Mouse (Mus musculus): Measurements from ENCODE around the gene Ucma.
A peak's percentile ranks its signal among the peaks of the same experiment; 100 is the strongest.

Gene Ucma

GRCm38 (mm10) chr2:5001266-5001665 lies 25.3 kb downstream of the Ucma start:
- DNase-seq (ENCODE audit: low spot score in 2 of 2): no peak

- DNase-seq (ENCODE audit: low spot score in 2 of 2): no peak
Measured at GRCm38 (mm10) chr2:5007107-5007506, 31.2 kb downstream of the Ucma start.

DNA sequence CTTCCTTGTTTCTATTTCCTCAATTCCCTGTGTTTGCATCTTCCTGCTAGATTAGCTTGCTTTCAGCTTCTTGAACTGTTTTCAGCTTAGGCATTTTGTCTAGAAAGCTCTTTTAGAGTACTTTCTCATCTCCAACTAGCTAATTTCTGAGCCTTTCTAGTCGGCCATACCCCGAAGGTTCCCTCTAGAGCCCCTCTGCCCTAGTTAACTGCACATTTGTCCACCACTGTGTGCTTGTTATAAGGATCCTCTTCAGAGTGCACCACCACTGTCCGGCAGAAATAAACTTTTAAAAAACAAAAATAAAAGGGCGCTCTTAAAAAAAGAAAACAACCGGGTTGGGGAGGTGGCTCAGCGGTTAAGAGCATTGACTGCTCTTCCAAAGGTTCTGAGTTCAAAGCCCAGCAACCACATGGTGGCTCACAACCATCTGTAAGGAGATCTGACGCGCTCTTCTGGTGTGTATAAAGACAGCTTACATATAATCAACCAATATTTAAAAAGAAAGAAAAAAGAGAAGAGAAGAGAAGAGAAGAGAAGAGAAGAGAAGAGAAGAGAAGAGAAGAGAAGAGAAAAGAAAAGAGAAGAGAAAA lies 36.1 kb downstream of the Ucma start:
- DNase-seq (ENCODE audit: low spot score in 2 of 2): peak in 1 of 2 experiments; percentile 18

- DNase-seq (ENCODE audit: low spot score in 2 of 2): peak; percentile 86 to 94
Measured at GRCm38 (mm10) chr2:5012491-5013324, 36.8 kb downstream of the Ucma start, which contains the start of gene Mcm10. Gene Mcm10 (minus strand): TSS chr2:5012791.

- peak in 1 of 2 experiments; percentile 32 for DNase-seq (ENCODE audit: low spot score in 2 of 2)
Measured at GRCm38 (mm10) chr2:5014616-5015015, 38.7 kb downstream of the Ucma start.

- no peak for DNase-seq (ENCODE audit: low spot score in 2 of 2)
Measured at GRCm38 (mm10) chr2:5015527-5015926, 39.6 kb downstream of the Ucma start.

- no peak for DNase-seq (ENCODE audit: low spot score in 2 of 2)
Measured at GRCm38 (mm10) chr2:5016922-5017321, 41.0 kb downstream of the Ucma start.

- DNase-seq (ENCODE audit: low spot score in 2 of 2): no peak
Measured at GRCm38 (mm10) chr2:5019708-5020107, 43.8 kb downstream of the Ucma start.

- DNase-seq (ENCODE audit: low spot score in 2 of 2): no peak
Measured at GRCm38 (mm10) chr2:5023275-5023674, 47.4 kb downstream of the Ucma start.

DNA sequence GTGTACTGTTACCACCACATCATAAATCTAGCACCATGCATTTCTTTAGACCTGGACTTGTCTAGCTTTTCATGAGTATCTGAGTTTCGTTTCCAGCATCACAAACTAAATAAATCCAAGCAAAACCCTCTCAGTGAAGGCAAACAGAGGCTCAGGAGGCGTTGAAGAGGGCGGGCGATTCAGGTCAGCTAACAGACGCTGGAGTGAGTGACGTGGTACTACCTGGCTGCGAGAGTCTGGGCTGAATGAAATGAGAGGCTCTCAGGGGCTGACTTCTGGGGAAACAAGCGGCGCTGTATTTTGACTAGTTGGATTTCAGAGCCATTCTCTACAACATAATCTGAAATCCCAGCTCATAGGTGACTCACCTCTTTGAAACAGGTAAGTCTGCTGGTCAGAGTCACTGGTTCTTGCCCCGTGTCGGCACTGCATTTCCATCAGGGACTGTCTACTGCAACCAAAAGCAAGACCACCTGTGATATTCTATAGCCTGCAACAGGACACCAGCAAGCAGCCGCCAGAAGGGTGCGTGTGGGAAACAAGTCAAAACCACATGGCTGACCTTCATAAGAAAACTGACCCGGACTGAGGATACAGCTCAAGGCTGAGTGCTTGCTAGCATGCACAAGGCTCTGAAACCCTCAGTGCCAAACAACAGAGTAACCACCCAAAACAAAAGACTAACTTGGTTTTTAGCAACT lies 47.9 kb downstream of the Ucma start:
- DNase-seq (ENCODE audit: low spot score in 2 of 2): no peak

GRCm38 (mm10) chr2:5025162-5025733 lies 49.3 kb downstream of the Ucma start:
- DNase-seq (ENCODE audit: low spot score in 2 of 2): peak in 1 of 2 experiments; percentile 49

DNA sequence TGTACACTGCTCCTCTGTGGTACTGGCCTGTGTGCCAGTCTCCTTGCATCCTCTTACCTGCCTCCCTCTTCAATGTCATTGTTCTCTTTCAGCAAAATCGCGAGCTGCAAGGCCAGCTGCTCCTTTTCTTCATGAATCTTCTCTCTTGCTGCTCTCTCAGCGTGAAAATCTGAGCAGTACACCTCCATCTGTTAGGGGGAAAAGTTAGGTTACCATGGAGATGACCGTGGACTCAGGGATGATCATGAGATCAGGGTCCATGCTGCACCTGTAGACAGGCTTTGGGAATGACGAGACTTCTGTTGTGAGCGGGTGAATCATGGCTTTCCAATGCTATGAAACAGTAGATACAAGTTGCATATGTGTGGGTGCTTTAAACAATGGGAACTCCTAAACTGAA lies 51.1 kb downstream of the Ucma start:
- DNase-seq (ENCODE audit: low spot score in 2 of 2): no peak

DNA sequence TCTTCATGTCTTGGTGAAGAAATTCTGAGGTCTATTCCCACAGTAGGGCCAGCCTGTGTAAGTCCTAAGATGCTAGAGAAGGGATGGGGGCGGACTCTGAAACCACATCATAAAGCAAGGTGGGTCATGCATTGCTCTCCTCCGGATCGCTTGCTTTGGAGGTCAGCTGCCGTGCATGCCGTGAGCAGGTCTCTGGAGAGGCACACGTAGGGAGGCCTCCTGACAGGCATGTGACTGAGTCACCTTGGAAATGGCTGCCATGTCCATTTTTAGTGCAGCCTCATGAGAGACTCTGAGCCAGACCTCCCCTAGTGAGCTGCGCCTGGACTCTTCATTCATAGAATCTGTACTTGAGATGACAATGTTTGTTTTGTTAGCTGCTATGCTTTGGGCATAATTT lies 52.1 kb downstream of the Ucma start:
- DNase-seq (ENCODE audit: low spot score in 2 of 2): no peak

- no peak for DNase-seq (ENCODE audit: low spot score in 2 of 2)
Measured at GRCm38 (mm10) chr2:5029808-5030207, 53.9 kb downstream of the Ucma start.

DNA sequence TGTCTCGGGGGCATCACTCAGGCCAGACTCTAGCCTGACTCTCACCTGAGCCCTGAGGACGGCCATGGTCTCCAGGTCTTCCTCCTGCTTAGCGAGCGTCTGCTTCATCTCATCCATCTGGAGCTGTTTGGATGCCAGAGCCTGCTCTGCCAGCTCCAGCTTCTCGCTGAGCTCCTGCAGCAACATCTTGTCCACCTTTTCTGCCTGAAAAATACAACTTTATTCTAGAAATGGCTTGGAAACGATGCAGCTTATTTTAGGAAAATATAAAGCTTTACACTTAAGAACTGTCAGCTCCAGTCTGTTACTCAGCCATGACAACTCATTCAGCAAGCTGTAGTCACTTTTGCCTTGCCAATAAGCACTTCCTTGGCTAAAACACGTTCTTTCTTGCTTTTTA lies 55.3 kb downstream of the Ucma start:
- DNase-seq (ENCODE audit: low spot score in 2 of 2): no peak

GRCm38 (mm10) chr2:5032665-5033064 lies 56.7 kb downstream of the Ucma start:
- no peak for DNase-seq (ENCODE audit: low spot score in 2 of 2)

DNA sequence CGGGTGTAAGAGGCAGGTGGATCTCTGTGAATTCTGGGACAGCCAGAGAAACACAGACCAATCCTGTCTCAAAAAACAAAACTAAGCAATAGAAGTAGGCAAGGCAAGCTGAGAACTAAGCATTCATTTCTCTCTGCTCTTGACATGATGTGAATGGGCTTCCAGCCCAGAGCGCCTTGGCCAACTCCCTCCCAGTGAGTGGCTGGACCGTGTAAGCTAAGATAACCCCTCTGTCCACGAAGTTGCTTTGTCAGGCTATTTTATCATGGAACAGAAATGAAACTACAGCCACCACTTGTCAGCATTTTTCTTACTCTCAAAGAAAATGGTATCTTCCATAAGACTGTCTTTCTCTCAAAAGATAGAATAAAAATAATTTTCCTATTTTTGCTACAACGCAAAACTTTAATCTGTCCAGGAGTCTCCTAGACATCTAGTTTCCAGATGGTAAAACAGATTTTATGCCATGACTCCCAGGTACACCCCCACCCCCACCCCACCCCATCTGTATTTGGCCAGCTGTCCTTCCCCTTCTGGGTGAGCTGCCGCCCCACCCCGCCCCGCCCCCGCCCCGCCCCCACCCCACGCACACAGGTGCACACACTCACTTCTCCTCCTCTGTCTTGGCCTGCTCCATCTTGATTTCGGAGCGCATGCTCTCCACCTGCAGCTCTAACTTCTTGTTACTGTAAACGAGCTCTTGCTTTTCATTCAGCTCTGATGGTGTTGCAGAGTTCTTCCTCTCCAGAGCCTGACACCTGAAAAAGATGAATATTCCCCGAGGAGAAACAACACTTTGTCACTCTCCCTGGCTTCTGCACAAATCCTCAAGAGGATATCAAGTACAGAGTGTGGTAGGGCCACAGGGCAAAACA lies 57.9 kb downstream of the Ucma start:
- no peak for DNase-seq (ENCODE audit: low spot score in 2 of 2)

GRCm38 (mm10) chr2:5034801-5035200 lies 58.9 kb downstream of the Ucma start:
- no peak for DNase-seq (ENCODE audit: low spot score in 2 of 2)

- DNase-seq (ENCODE audit: low spot score in 2 of 2): no peak
Measured at GRCm38 (mm10) chr2:5035241-5035640, 59.3 kb downstream of the Ucma start.

All from spleen, postnatal 10 days (tissue).